Mouse (Mus musculus) brain, adult 2 months (tissue): ENCODE measurements at regions not wholly inside any gene's neighbourhood (a gene's known extent, or its start where the extent isn't known, plus 50 kb on each side); places are given as distances from the start of the nearest gene placed in this dataset.

Experiments used
- DNase-seq: peaks from one replicate; pipeline ENCODE4 v3.0.0; 2011; ENCODE audit warnings: low read depth, low spot score

- DNase-seq, result peak; percentile 20
Measured at GRCm38 (mm10) chr12:48929035-48929434, 453.4 kb upstream of the Foxg1 start.

- no peak for DNase-seq
Measured at GRCm38 (mm10) chr12:48946505-48946904, 436.0 kb upstream of the Foxg1 start.

GRCm38 (mm10) chr12:48959289-48960005 lies 423.0 kb upstream of the Foxg1 start:
- DNase-seq, result peak; percentile 35

- DNase-seq, result peak; percentile 1
Measured at GRCm38 (mm10) chr12:48960056-48960455, 422.4 kb upstream of the Foxg1 start.

GRCm38 (mm10) chr12:48963451-48963850 lies 419.0 kb upstream of the Foxg1 start:
- DNase-seq, result no peak
